Mouse (Mus musculus) lung, embryonic 15.5 days (tissue): ENCODE measurements around the gene Krtap29-1. TPM values are rescaled to one million over a fixed set of nuclear protein-coding genes. Genes with fewer than 3 reads are reported as not detected.

ENCODE experiments used
- ATAC-seq: fragments of 200-750 bp; cut with Nextera tagmentation; 2 replicates; pipeline ENCODE4 v1.8.0; 2017; ENCODE audit warnings: moderate number of reproducible peaks, borderline replicate concordance; ENCODE audit not compliant: low FRiP score, low TSS enrichment; ENCODE audit errors: extremely low read depth
- H3K27ac ChIP-seq: fragments of 300-500 bp; sonication (generic); 2 replicates; pipeline ENCODE4 v1.5.1; 2015; ENCODE audit warnings: moderate library complexity, mild to moderate bottlenecking, inconsistent platforms
- H3K27me3 ChIP-seq: fragments of 300-500 bp; sonication (generic); 2 replicates; pipeline ENCODE4 v1.6.1; 2015; ENCODE audit warnings: inconsistent platforms
- H3K36me3 ChIP-seq: fragments of 300-500 bp; sonication (generic); 2 replicates; pipeline ENCODE4 v1.6.1; 2015; ENCODE audit warnings: inconsistent platforms
- H3K4me1 ChIP-seq: fragments of 300-500 bp; sonication (generic); 2 replicates; pipeline ENCODE4 v1.6.1; 2015; ENCODE audit warnings: inconsistent platforms
- H3K4me2 ChIP-seq: fragments of 300-500 bp; sonication (generic); 2 replicates; pipeline ENCODE4 v1.6.1; 2015; ENCODE audit warnings: inconsistent platforms, mild to moderate bottlenecking, moderate library complexity
- H3K4me3 ChIP-seq: fragments of 300-500 bp; sonication (generic); 2 replicates; pipeline ENCODE4 v1.5.1; 2015; ENCODE audit warnings: mild to moderate bottlenecking, inconsistent platforms
- H3K9ac ChIP-seq: fragments of 300-500 bp; sonication (generic); 2 replicates; pipeline ENCODE4 v1.6.1; 2015; ENCODE audit warnings: inconsistent platforms
- H3K9me3 ChIP-seq: fragments of 300-500 bp; sonication (generic); 2 replicates; pipeline ENCODE4 v1.6.1; 2016; ENCODE audit warnings: inconsistent platforms
- WGBS: fragments of 180-500 bp; shearing (Covaris S2); methylation state at CpG from one replicate; pipeline ENCODE4 v1.1.7; 2015; 5-methylcytosine and 5-hydroxymethylcytosine counted together
- polyA plus RNA-seq: library from polyadenylated mRNA; unstranded; fragments of >200 nt; fragmentation: Nextera tagmentation; extraction: Ambion mirVana; gene quantifications from 2 replicates; pipeline ENCODE4 v1.2.1, GENCODE M21; 2015

Krtap29-1 gene
- polyA plus RNA-seq: not detected in 2 replicates

DNA sequence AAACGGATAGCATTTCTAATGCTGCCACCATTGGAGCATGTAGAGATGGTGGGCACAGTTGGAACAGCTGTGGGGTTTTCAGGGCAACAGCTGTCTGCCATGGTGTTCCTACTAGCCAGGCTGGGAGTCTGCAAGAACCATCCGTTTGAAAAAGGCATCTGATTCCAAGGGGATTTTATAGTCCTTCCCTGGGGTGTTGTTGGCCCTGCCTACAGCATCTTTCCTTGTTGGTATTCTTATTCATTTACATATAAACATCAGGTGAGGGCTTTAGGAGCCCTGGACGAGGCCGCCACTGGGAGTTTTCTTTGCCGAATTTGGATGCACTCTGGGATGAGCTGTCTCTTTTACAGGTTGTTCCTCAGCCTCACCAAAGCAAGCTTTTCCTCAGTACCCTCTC is at the start of gene Krtap29-1:
Krtap29-1 (minus strand) TSS at position 101 of the 400 bp plus-strand sequence.
- WGBS: 68% methylated on average over 5 of the region's 5 CpGs
- no peak within 1 kb of the TSS for H3K4me3 ChIP-seq
- no peaks in the 10 kb centered on the region for H3K36me3 ChIP-seq
- no peak within 1 kb of the TSS for H3K4me2 ChIP-seq
- no peak for ATAC-seq
- H3K9me3 ChIP-seq: peaks cover 2% of the 10 kb centered on the region; the same call in 1 of the 2 replicates
- H3K27ac ChIP-seq: no peak within 1 kb of the TSS
- no peak within 1 kb of the TSS for H3K9ac ChIP-seq
- H3K4me1 ChIP-seq: no peaks in the 10 kb centered on the region
- H3K27me3 ChIP-seq: no peaks in the 10 kb centered on the region

DNA sequence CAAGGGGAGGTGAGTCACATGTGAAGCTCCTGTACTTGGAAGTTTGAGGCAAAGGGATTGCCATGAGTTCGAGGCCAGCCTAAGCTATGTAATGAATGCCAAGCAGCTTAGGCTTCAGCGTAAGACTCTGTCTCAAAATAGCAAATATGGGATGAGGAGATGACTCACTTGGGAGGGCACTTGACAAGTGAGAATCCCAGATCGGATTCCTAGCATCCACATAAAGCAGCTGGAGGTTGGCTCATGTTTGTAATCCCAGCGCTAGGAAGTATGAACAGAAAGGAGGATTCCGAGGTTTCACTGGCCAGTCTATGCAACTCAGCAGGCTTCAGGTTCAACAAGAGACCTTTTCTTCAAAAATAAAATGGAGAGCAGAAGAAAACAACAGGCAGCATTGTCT is 42.6 kb upstream of the Krtap29-1 start:
- 60% methylated on average over 5 of the region's 5 CpGs for WGBS
- no peak overlapping the region for H3K4me3 ChIP-seq
- H3K4me2 ChIP-seq: no peak overlapping the region
- H3K36me3 ChIP-seq: no peaks in the 10 kb centered on the region
- no peak overlapping the region for H3K27ac ChIP-seq
- ATAC-seq: no peak
- H3K27me3 ChIP-seq: no peaks in the 10 kb centered on the region
- no peaks in the 10 kb centered on the region for H3K9me3 ChIP-seq
- H3K4me1 ChIP-seq: 0 out of 2 replicates have a peak, but pooled peaks cover 4% of the 10 kb centered on the region
- H3K9ac ChIP-seq: no peak overlapping the region

DNA sequence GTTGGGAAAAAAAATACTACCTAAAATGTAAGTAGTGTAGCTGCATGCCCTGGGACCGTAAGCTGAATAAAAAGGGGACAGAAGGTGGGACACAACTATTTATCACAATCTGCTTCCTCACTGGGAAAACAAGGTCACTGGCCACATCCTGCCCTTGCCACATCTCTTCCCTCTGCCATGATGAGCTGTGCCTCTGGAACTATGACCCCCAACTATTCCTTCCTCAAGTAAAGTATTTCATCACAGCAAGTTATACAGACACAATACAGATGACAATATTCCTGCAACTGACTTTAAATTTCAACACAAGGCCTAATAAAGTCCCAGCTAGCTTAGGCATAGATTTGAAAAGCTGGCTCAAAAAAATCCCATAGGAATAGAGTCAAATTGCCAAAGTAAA is 40.6 kb upstream of the Krtap29-1 start:
- 68% methylated on average over 1 of the region's 1 CpGs for WGBS
- H3K4me1 ChIP-seq: peaks cover 4% of the 10 kb centered on the region; the same call in 1 of the 2 replicates
- no peaks in the 10 kb centered on the region for H3K27me3 ChIP-seq
- H3K9ac ChIP-seq: no peak overlapping the region
- H3K27ac ChIP-seq: no peak overlapping the region
- no peak overlapping the region for H3K4me2 ChIP-seq
- no peak overlapping the region for H3K4me3 ChIP-seq
- no peaks in the 10 kb centered on the region for H3K36me3 ChIP-seq
- ATAC-seq: no peak
- no peaks in the 10 kb centered on the region for H3K9me3 ChIP-seq

DNA sequence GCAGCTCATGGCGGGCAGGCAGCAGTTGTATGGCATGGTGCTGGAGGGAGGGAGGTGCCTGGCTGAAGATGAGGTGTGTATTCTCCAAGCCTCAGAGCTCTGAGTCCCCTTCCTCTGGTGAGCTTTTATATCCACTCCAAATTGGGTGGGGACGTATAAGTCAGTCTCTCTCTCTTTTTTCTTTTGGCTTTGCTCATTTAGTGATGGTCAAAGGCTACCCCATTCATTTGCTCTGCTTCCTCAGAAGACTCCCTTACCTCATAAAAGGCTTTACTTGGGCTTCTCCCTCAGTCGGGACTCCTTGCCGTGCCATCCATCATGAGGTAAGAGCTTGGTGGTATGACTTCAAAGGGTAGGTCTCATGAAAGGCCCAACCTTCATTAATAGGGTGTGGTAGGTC is 37.3 kb upstream of the Krtap29-1 start, which contains the start of gene Krt33a:
Krt33a (minus strand) TSS at position 101 of the 400 bp plus-strand sequence.
- no peak for ATAC-seq
- no peaks in the 10 kb centered on the region for H3K9me3 ChIP-seq
- no peaks in the 10 kb centered on the region for H3K27me3 ChIP-seq
- H3K4me2 ChIP-seq: no peak within 1 kb of the TSS
- WGBS: 69% methylated on average over 4 of the region's 4 CpGs
- no peaks in the 10 kb centered on the region for H3K36me3 ChIP-seq
- no peak within 1 kb of the TSS for H3K4me3 ChIP-seq
- no peaks in the 10 kb centered on the region; the same call in 1 of the 2 replicates for H3K4me1 ChIP-seq
- H3K9ac ChIP-seq: no peak within 1 kb of the TSS
- H3K27ac ChIP-seq: no peak within 1 kb of the TSS

DNA sequence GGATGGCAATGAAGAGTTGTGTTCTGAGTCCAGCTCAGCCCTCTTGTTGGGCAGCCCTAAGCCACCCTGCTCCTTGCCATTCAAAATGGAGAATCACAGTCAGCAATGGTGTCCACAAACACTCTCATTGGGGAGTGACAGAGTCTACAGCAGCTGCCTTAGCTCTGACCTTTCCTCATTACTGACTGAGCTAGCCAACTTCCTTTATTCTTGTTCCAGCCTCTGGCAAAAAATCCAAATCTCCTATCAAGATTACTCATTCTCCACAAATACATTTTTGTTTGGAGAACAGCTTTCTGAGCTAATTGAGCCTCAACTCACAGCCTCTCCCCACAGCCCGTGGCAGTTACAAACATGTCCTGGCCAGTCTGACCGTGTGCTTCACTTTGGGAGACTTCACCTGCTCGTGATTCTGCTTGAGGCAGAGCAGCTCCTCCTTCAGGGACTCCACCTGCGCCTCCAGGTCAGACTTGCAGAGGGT is 34.9 kb upstream of the Krtap29-1 start:
- 36% methylated on average over 4 of the region's 4 CpGs for WGBS
- H3K9me3 ChIP-seq: no peaks in the 10 kb centered on the region
- H3K9ac ChIP-seq: no peak overlapping the region
- no peaks in the 10 kb centered on the region for H3K36me3 ChIP-seq
- H3K4me3 ChIP-seq: no peak overlapping the region
- H3K27ac ChIP-seq: 0 out of 2 replicates have a peak overlapping the region, but pooled peaks have one; percentile 26
- no peaks in the 10 kb centered on the region; the same call in 1 of the 2 replicates for H3K4me1 ChIP-seq
- H3K4me2 ChIP-seq: no peak overlapping the region
- no peaks in the 10 kb centered on the region for H3K27me3 ChIP-seq
- ATAC-seq: peak; percentile 65; the same call in 1 of the 2 replicates

DNA sequence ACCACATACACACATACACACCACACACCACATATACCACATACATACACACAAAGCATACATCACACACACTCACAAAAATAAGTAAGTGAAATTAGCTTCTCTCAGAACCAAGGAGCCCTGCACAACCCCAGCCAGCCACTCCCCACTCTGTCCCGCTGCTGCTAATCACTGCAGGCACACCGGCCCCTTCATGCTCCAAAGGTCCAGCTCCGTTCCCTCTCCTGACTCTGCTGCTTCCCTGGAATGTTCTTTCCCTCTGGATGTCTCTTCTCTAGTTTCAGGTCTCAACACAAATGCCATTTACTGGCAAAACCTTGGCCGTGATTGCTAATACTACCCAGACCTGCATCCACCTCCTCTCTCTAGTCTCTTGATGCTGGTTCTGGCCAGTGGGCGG is 31.8 kb upstream of the Krtap29-1 start:
- WGBS: 73% methylated on average over 5 of the region's 5 CpGs
- no peaks in the 10 kb centered on the region for H3K27me3 ChIP-seq
- H3K36me3 ChIP-seq: no peaks in the 10 kb centered on the region
- H3K9me3 ChIP-seq: no peaks in the 10 kb centered on the region
- H3K9ac ChIP-seq: no peak overlapping the region
- H3K4me3 ChIP-seq: no peak overlapping the region
- ATAC-seq: no peak
- H3K4me1 ChIP-seq: no peaks in the 10 kb centered on the region; the same call in 1 of the 2 replicates
- no peak overlapping the region for H3K4me2 ChIP-seq
- H3K27ac ChIP-seq: no peak overlapping the region

DNA sequence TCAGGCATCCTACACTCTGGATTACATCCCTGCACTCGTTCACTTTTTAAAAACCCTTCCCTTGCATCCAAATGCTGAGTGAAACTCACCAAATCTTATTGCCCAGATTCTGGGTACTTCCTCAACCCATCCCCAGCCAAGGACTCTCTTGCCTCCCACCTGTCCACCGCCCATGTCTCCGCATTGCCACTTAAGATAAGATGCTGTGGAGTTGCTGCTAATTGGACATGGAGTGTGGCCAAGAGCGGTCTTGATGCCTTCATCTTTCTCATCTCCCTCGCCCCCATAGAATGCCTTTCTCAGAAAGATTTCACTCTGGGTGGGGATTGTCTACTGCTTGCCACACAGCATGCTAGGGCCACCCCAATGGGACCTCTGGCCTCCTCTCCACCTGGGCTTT is 29.5 kb upstream of the Krtap29-1 start:
- WGBS: 80% methylated on average over 5 of the region's 5 CpGs
- no peaks in the 10 kb centered on the region for H3K4me1 ChIP-seq

DNA sequence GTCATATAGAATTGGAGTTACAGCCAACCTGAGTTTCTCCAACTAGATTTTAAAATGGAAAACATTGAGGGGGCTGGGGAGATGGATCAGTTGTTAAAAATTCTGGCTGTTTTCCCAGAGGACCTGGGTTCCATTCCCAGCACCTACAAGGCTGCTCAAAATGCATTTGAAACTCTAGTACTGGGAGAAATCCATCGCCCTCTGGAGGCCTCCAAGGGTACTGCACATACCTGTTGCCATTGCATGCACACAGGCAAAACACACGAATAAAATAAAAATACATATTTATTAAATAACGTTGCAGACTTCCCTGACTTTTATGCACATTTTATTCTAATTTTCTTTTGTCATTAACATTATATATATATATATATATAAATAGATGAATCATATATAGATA is 27.8 kb upstream of the Krtap29-1 start:
- no peak overlapping the region for H3K4me3 ChIP-seq

More for the DNA sequence above, 29.5 kb upstream of the Krtap29-1 start:
- Histone ChIP-seq H3K27me3 (no peaks in the 10 kb centered on the region), H3K27ac (no peak overlapping the region), H3K4me2 (no peak overlapping the region), H3K9ac (no peak overlapping the region), H3K36me3 (no peaks in the 10 kb centered on the region), H3K4me3 (no peak overlapping the region), H3K9me3 (no peaks in the 10 kb centered on the region)
- ATAC-seq: no peak

DNA sequence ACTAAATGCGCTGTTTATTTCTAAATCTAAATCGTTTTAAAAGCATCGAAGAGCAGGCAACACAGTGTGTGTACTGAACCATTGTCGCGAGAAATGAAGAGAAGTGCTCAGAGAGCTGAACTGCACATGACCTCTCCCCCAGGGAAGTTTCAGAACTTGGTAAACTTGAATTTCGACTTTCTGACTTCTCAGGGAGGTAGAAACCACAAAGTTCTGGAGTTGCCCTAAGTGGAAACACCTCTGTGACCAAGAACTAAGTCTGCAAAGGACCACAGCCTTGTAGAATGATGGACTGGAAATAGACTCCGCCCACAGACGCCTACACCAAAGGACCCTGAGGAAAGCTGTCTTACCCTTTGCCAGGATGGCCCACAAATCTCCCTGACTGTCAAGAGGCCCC is 27.1 kb upstream of the Krtap29-1 start:
- Histone ChIP-seq H3K4me2 (no peak overlapping the region), H3K36me3 (no peaks in the 10 kb centered on the region), H3K4me1 (no peaks in the 10 kb centered on the region), H3K9me3 (no peaks in the 10 kb centered on the region), H3K9ac (no peak overlapping the region), H3K27me3 (no peaks in the 10 kb centered on the region), H3K27ac (peak overlapping the region; percentile 61), H3K4me3 (no peak overlapping the region)
- 59% methylated on average over 8 of the region's 8 CpGs for WGBS
- ATAC-seq: no peak

More for the DNA sequence above, 27.8 kb upstream of the Krtap29-1 start:
- Histone ChIP-seq H3K27me3 (no peaks in the 10 kb centered on the region), H3K4me2 (no peak overlapping the region), H3K9ac (no peak overlapping the region), H3K36me3 (no peaks in the 10 kb centered on the region), H3K4me1 (no peaks in the 10 kb centered on the region), H3K9me3 (no peaks in the 10 kb centered on the region), H3K27ac (no peak overlapping the region)
- WGBS: 50% methylated on average over 3 of the region's 3 CpGs
- ATAC-seq: no peak

DNA sequence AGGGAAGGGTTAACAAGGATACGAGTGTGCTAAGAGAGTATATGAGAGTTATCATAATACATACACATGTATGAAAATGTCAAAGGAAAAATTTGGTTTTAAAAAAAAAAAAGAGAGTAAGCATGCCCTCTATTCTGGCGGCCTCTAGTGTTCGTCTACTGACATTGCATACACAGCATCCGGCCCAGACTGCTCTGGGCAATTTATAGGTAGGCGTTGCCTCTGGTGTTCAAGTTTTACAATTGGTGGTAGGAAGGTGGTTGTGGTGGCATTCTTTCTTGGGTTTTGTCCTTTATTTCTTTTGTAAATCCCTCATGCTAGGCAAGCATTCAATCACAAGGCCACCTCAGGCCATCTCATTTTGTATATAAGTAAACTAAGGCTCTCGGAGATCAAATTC is 26.0 kb upstream of the Krtap29-1 start:
- H3K36me3 ChIP-seq: no peaks in the 10 kb centered on the region
- H3K4me2 ChIP-seq: no peak overlapping the region
- no peak overlapping the region for H3K4me3 ChIP-seq
- no peaks in the 10 kb centered on the region for H3K27me3 ChIP-seq
- H3K27ac ChIP-seq: no peak overlapping the region
- H3K9ac ChIP-seq: no peak overlapping the region
- 17% methylated on average over 6 of the region's 6 CpGs for WGBS
- H3K4me1 ChIP-seq: no peaks in the 10 kb centered on the region
- no peak for ATAC-seq
- no peaks in the 10 kb centered on the region for H3K9me3 ChIP-seq

DNA sequence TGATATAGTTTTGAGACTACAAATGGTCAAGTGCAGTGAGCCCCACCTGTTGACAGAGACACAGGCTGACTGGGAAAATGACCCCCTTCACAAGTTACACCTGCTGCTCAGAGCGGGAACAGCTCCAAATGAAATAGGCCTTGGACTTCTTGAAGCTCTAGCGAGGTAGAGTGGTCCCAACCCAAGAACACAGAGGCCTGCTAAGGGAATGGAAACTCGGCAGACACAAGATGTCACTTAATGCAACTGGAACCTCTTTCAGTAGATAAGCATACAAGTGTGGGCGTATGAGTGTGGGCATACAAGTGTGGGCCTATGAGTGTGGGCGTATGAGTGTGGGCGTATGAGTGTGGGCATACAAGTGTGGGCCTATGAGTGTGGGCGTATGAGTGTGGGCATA is 20.2 kb upstream of the Krtap29-1 start:
- Histone ChIP-seq H3K27ac (no peak overlapping the region), H3K4me3 (no peak overlapping the region), H3K4me2 (no peak overlapping the region), H3K9me3 (no peaks in the 10 kb centered on the region), H3K4me1 (peaks cover 2% of the 10 kb centered on the region; the same call in 1 of the 2 replicates), H3K9ac (no peak overlapping the region), H3K27me3 (peaks cover 4% of the 10 kb centered on the region), H3K36me3 (no peaks in the 10 kb centered on the region)
- WGBS: 82% methylated on average over 7 of the region's 7 CpGs
- ATAC-seq: no peak

DNA sequence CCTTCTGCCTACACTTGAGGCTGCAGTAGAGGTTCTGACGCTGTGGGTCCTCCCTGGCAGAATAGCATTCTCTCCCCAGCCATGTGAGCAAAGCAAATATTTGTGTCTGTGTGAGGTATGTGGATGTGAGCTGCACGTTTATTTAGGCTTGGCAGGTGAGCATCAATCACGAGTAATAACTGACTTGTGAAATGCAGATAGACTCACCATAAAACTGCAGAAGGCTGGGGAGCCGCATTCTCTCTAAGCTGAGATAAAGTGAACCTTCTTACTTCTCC is 15.5 kb upstream of the Krtap29-1 start:
- 26% methylated on average over 4 of the region's 4 CpGs for WGBS
- Histone ChIP-seq H3K9ac (no peak overlapping the region), H3K27me3 (peaks cover 13% of the 10 kb centered on the region), H3K9me3 (no peaks in the 10 kb centered on the region), H3K4me2 (no peak overlapping the region), H3K27ac (no peak overlapping the region), H3K36me3 (no peaks in the 10 kb centered on the region), H3K4me1 (peaks cover 3% of the 10 kb centered on the region; the same call in 1 of the 2 replicates), H3K4me3 (no peak overlapping the region)
- no peak for ATAC-seq
